Mouse (Mus musculus) megakaryocyte, embryonic 14.5 days (primary cell): ENCODE measurements around the gene Gm36864. TPM values are rescaled to one million over a fixed set of nuclear protein-coding genes. Genes with fewer than 3 reads are reported as not detected.
"Not testable (repeated sequence)": the region's sequence is repeated elsewhere in the genome, so short reads cannot be mapped to it uniquely, and the experiment has no call there.

ENCODE experiments used
- H3K27me3 ChIP-seq: replicated peaks from 2 replicates; pipeline ENCODE3; 2012; ENCODE audit warnings: inconsistent platforms
- H3K36me3 ChIP-seq: replicated peaks from 2 replicates; pipeline ENCODE3; 2012; ENCODE audit warnings: low read length, inconsistent platforms, mixed read lengths
- H3K4me1 ChIP-seq: 2 replicates; pipeline ENCODE4 v1.6.1; 2012; ENCODE audit warnings: inconsistent platforms
- H3K4me3 ChIP-seq: replicated peaks from 2 replicates; pipeline ENCODE3; 2012; ENCODE audit warnings: moderate library complexity, mild to moderate bottlenecking, inconsistent platforms
- H3K9me3 ChIP-seq: 2 replicates; pipeline ENCODE4 v1.6.1; 2012; ENCODE audit warnings: inconsistent platforms
- FLI1 ChIP-seq: IDR thresholded peaks from 2 replicates; pipeline ENCODE4 v1.6.1; 2012; ENCODE audit warnings: low read length, inconsistent platforms, mixed read lengths
- GATA1 ChIP-seq: IDR thresholded peaks from 3 replicates; pipeline ENCODE4 v1.6.1; 2012; ENCODE audit warnings: mixed read lengths, low read length, inconsistent platforms, borderline replicate concordance
- polyA plus RNA-seq: library from polyadenylated mRNA; stranded (reverse); fragments of >175 nt; gene quantifications from 2 replicates; pipeline ENCODE4 v1.2.3, GENCODE M21; 2012; ENCODE audit warnings: low replicate concordance; ENCODE audit not compliant: insufficient read depth

The Gm36864 gene
- polyA plus RNA-seq, 1 experiment: not detected

- Histone ChIP-seq H3K4me1 (peaks cover 39% of the 10 kb centered on the region), H3K4me3 (no peak overlapping the region), H3K9me3 (peaks cover 3% of the 10 kb centered on the region; the same call in 1 of the 2 replicates), H3K27me3 (peaks cover 37% of the 10 kb centered on the region), H3K36me3 (no peaks in the 10 kb centered on the region)
- TF ChIP-seq FLI1 (no peak), GATA1 (no peak)
These were observed 3.9 kb downstream of the Gm36864 start for GRCm38 (mm10) chr7:44239913-44240312.

- peak overlapping the region; percentile 8 for H3K4me3 ChIP-seq
- H3K36me3 ChIP-seq: no peaks in the 10 kb centered on the region
- peaks cover 3% of the 10 kb centered on the region; the same call in 1 of the 2 replicates for H3K9me3 ChIP-seq
- H3K4me1 ChIP-seq: peaks cover 47% of the 10 kb centered on the region
- TF ChIP-seq GATA1 (no peak), FLI1 (no peak)
- H3K27me3 ChIP-seq: peaks cover 36% of the 10 kb centered on the region
These were observed 4.7 kb downstream of the Gm36864 start for GRCm38 (mm10) chr7:44240712-44241111.

DNA sequence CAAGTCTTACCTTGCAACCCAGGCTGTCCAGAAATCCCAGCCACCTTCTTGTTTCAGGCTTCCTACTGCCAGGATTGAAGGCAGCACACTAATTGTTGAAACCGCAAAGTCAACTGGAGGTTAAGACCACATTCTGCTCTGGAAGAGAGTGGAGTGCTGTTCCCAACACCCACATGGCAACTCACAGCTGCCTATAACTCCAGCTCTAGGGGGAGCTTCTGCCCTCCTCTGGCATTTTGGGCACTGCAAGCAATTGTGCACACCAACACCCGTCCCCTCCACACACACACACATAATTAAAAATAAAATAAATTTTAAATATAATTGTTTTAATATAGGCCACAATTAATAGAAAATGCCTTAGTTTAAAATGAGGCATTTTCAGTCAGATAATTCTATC, 5.2 kb downstream of the Gm36864 start:
- Histone ChIP-seq H3K27me3 (peaks cover 31% of the 10 kb centered on the region), H3K4me1 (peaks cover 48% of the 10 kb centered on the region), H3K9me3 (peaks cover 3% of the 10 kb centered on the region; the same call in 1 of the 2 replicates), H3K4me3 (no peak overlapping the region), H3K36me3 (no peaks in the 10 kb centered on the region)
- no peak for TF ChIP-seq GATA1
- no peak for TF ChIP-seq FLI1

DNA sequence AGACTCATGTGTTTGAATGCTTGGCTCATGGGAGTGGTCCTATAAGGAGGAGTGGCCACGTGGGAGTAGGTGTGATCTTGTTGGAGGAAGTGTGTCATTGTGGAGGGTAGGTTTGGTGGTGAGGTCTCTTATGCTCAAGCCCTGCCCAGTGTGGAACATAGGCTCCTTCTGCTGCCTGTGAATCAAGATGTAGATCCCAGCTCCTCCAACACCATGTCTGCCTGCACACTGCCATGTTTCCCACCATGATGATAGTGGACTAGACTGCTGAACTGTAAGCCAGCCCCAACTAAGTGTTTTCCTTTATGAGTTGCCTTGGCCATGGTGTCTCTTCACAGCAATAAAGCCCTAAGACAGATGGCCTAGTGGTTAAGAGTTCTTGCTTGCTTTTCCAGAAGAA, 8.1 kb downstream of the Gm36864 start:
- Histone ChIP-seq H3K4me3 (peak overlapping the region; percentile 18), H3K27me3 (peaks cover 14% of the 10 kb centered on the region), H3K4me1 (peaks cover 60% of the 10 kb centered on the region), H3K36me3 (peaks cover 12% of the 10 kb centered on the region), H3K9me3 (peaks cover 3% of the 10 kb centered on the region; the same call in 1 of the 2 replicates)
- TF ChIP-seq GATA1 (no peak), FLI1 (no peak)

DNA sequence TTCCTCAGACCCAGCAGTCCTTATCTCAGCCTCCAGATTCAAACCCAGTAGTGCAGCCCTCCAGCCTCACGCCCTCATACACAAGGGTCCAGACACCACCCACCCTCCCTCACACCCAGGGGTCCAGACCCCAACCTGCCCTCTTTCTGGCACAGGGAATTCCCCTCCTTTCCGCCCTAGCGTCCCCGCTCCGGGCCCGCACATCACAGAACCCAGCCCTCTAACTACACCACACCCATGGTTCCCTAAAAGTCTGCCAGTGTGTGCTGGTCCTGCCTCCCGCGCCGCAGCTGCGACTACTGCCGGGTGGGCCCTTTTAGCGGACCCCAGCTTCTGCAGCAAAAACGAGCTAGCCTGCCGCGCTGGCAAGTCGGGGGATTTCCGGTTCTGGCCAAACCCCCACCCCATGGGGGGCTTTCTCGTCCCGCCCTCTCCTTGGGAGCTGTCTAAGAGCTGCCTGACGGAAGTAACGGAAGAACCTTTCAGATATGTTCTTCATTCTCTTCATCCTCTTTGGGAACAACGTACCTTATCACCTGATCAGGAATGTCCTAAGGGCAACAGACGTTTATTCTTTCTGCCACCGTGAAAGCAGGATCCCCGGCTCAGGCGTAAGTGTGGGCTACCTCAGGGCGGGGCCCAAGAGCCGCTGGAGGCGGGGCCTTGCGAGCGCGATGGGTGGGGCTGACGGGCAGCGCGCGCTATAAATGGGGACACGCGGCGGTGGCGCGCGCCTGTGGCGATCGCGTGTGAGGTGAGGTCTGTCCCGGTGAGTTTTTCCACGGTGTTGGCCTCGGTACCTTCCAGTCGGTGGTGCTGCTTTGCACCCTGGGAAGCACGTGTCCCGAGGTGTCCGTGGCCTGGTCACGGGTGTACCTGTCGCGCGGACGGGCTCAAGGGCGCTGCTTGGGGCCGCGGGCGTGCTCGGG, 10.3 kb downstream of the Gm36864 start, which contains the start of the genes 1700028J19Rik and 2410002F23Rik:
1700028J19Rik (minus strand) TSS at position 641 of the 929 bp plus-strand sequence.
2410002F23Rik (plus strand) TSS at position 668 of the 929 bp plus-strand sequence.
- Histone ChIP-seq H3K4me1 (peaks cover 60% of the 10 kb centered on the region), H3K9me3 (peaks cover 3% of the 10 kb centered on the region; the same call in 1 of the 2 replicates), H3K4me3 (peak within 1 kb of the TSS; percentile 96), H3K36me3 (peaks cover 35% of the 10 kb centered on the region), H3K27me3 (peaks cover 4% of the 10 kb centered on the region)
- TF ChIP-seq FLI1: peak; percentile 79; the same call in 1 of the 2 replicates
- no peak for TF ChIP-seq GATA1

- Histone ChIP-seq H3K4me1 (peaks cover 58% of the 10 kb centered on the region), H3K36me3 (peaks cover 37% of the 10 kb centered on the region), H3K27me3 (peaks cover 4% of the 10 kb centered on the region), H3K9me3 (peaks cover 3% of the 10 kb centered on the region; the same call in 1 of the 2 replicates), H3K4me3 (peak overlapping the region; percentile 96)
- TF ChIP-seq GATA1 (no peak), FLI1 (no peak)
These were observed 11.1 kb downstream of the Gm36864 start for GRCm38 (mm10) chr7:44246984-44247470.

DNA sequence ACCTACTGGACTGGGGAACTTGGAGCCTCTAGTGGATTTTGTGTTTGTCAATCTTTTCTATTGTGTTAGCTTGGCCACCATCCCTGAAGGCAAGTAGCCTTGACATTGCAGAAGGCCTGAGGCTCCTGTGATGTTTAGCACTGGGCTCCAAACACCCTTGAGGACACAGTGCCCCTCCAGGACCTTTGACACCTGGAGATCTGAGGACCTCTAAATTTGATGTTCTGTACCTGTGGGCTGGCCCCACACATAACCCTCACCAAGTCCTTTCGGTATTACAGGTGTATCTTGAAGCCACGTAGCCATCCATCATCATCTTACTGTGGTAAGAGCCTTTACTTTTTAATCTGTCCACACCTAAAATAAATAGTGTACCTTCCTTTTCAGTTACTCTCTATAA, 12.0 kb downstream of the Gm36864 start:
- Histone ChIP-seq H3K36me3 (peaks cover 47% of the 10 kb centered on the region), H3K9me3 (peaks cover 3% of the 10 kb centered on the region; the same call in 1 of the 2 replicates), H3K27me3 (no peaks in the 10 kb centered on the region), H3K4me1 (peaks cover 63% of the 10 kb centered on the region), H3K4me3 (peak overlapping the region; percentile 65)
- TF ChIP-seq GATA1 (no peak), FLI1 (no peak)

- 0 out of 2 replicates have a peak, but pooled peaks cover under 1% of the 10 kb centered on the region for H3K9me3 ChIP-seq
- no peak for TF ChIP-seq GATA1
- TF ChIP-seq FLI1: no peak
- H3K4me1 ChIP-seq: peaks cover 66% of the 10 kb centered on the region
- peaks cover 59% of the 10 kb centered on the region for H3K36me3 ChIP-seq
- H3K27me3 ChIP-seq: no peaks in the 10 kb centered on the region
- no peak overlapping the region for H3K4me3 ChIP-seq
These were observed 13.3 kb downstream of the Gm36864 start for GRCm38 (mm10) chr7:44249248-44249647.

DNA sequence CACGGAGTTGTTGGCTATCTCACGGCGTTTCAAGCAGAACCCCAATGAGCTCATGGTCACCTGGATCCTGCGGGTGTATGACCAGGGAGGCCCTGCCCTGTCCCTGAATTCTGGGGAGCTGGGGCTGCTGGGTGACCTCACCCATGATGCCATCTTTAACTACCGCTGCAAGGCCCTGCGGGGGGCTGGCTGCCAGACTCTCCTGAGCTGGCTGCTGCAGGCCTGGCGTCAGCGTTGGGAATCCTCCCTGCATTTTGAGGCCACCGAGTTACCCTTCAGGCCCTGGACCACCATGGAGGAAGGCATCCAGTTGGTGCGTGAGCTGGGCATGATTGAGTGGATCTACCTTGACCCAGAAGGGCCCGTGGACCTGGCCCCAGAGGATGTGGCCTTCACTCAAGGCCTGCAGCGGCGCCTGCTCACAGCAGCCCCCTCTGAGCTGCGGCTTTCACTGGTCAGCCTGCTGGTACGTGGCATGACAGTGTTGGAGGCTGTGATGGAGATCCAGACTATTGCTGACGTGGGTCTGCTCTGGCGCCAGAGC, 14.8 kb downstream of the Gm36864 start:
- not testable (repeated sequence) for H3K9me3 ChIP-seq, H3K27me3 ChIP-seq, H3K4me3 ChIP-seq
- H3K36me3 ChIP-seq: peaks cover 64% of the 10 kb centered on the region
- peaks cover 61% of the 10 kb centered on the region for H3K4me1 ChIP-seq

GRCm38 (mm10) chr7:44253023-44253616, 17.1 kb downstream of the Gm36864 start:
- Histone ChIP-seq H3K36me3 (peaks cover 61% of the 10 kb centered on the region), H3K4me1 (peaks cover 50% of the 10 kb centered on the region), H3K27me3 (peaks cover 3% of the 10 kb centered on the region), H3K9me3 (no peaks in the 10 kb centered on the region), H3K4me3 (no peak overlapping the region)
- TF ChIP-seq GATA1 (no peak), FLI1 (no peak)
